Mouse (Mus musculus) ovary, postnatal 14 days (tissue): Measurements from ENCODE around the gene Tnfaip1.

Experiments
- DNase-seq: peaks from one replicate; pipeline ENCODE4 v3.0.0; 2022; ENCODE audit warnings: low spot score

The Tnfaip1 gene

GRCm38 (mm10) chr11:78500623-78501202, 35.4 kb downstream of the Tnfaip1 start:
- no peak for DNase-seq

- no peak for DNase-seq
Observed at GRCm38 (mm10) chr11:78499543-78499942, 36.6 kb downstream of the Tnfaip1 start.

GRCm38 (mm10) chr11:78499004-78499403, 37.1 kb downstream of the Tnfaip1 start, which contains the start of gene Vtn:
Vtn (plus strand) TSS chr11:78499091.
- DNase-seq: no peak

- peak; percentile 85 for DNase-seq
Observed at GRCm38 (mm10) chr11:78497544-78498522, 38.3 kb downstream of the Tnfaip1 start, which contains the start of gene Sarm1. Sarm1 (minus strand) TSS chr11:78497754.

GRCm38 (mm10) chr11:78497071-78497541, 39.0 kb downstream of the Tnfaip1 start:
- DNase-seq: no peak

- no peak for DNase-seq
Observed at GRCm38 (mm10) chr11:78495904-78496303, 40.2 kb downstream of the Tnfaip1 start.

- no peak for DNase-seq
Observed at GRCm38 (mm10) chr11:78490781-78491241, 45.3 kb downstream of the Tnfaip1 start.

- DNase-seq: peak; percentile 62
Observed at GRCm38 (mm10) chr11:78488168-78488567, 48.0 kb downstream of the Tnfaip1 start.

GRCm38 (mm10) chr11:78483639-78484038, 52.5 kb downstream of the Tnfaip1 start:
- no peak for DNase-seq

GRCm38 (mm10) chr11:78475289-78475688, 60.8 kb downstream of the Tnfaip1 start:
- DNase-seq: no peak
